Mouse (Mus musculus): Measurements from ENCODE around the gene Slc9a8. TPM values are rescaled to one million over a fixed set of nuclear protein-coding genes. Genes with fewer than 3 reads are reported as not detected.

The Slc9a8 gene
- total and polyA plus RNA-seq, 3 experiments: 21.7 to 26.1 (median 23.6) TPM

DNA sequence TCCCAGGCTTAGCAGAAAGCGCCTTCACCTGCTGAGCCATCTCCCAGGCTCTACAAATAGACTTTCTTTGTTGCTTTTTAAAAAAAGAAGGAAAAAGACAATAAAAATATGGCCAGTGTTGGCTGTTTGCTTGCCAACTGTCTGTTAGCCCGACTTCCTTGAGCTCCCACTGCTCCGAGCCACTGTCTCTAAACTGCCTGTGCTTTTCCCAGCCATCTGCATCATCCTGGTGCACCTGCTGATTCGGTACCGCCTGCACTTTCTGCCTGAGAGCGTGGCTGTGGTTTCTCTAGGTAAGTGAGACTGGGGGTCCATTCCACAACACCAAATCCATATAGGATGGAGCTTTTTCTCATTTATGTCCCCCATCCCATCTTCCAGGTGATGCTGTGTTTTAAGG is 13.1 kb downstream of the Slc9a8 start:
- Histone ChIP-seq H3K27ac (no peak overlapping the region), H3K4me3 (no peak overlapping the region), H3K36me3 (ENCODE audit: control insufficient read depth, insufficient read depth, low read length) (no peaks in the 10 kb centered on the region), H3K4me1 (ENCODE audit: control insufficient read depth, insufficient read depth, low read length) (no peaks in the 10 kb centered on the region), H3K27me3 (ENCODE audit: control insufficient read depth, insufficient read depth, low read length) (no peaks in the 10 kb centered on the region), H3K79me2 (replicated peaks; ENCODE audit: control insufficient read depth, insufficient read depth, low read length) (no peaks in the 10 kb centered on the region), H3K9ac (ENCODE audit: low read depth, low read length) (no peak overlapping the region)
- intact Hi-C loops (cut with DNase I): no loop called here
- TF ChIP-seq POLR2A (IDR thresholded peaks at IDR 0.05; ENCODE audit: insufficient read depth, low read depth, low read length): no peak
- no peak for TF ChIP-seq EP300 (IDR thresholded peaks at IDR 0.05; ENCODE audit: insufficient read depth, low read depth, low read length)
- no peak for TF ChIP-seq CTCF (IDR thresholded peaks at IDR 0.05)
- WGBS: 94% methylated on average over 6 of the region's 6 CpGs
- no peak for DNase-seq

DNA sequence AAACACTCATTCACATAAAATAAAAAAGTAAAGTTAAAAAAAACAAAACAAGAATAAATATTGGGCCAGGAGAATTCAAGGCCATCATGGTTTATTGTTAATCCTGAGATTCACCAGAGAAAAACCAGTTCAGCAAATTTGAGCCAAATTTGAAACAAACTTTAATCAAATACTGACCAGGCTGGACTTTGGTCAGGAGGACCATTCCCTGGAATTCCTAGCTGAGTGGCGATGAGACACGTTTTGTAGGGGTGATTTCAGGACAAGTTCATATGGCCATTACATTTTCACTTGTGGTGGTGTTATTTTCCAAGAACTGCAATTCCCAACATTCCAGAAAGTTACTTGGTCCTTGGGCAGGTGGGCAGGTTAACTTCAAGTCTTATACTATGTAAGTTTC is 14.1 kb downstream of the Slc9a8 start:
- intact Hi-C loops (cut with DNase I): no loop called here
- H3K4me3 ChIP-seq: no peak overlapping the region
- H3K4me1 ChIP-seq (ENCODE audit: control insufficient read depth, insufficient read depth, low read length): no peaks in the 10 kb centered on the region
- H3K27ac ChIP-seq: no peak overlapping the region
- H3K9ac ChIP-seq (ENCODE audit: low read depth, low read length): no peak overlapping the region
- no peak for DNase-seq
- H3K27me3 ChIP-seq (ENCODE audit: control insufficient read depth, insufficient read depth, low read length): no peaks in the 10 kb centered on the region
- WGBS: 91% methylated on average over 2 of the region's 2 CpGs
- H3K79me2 ChIP-seq (replicated peaks; ENCODE audit: control insufficient read depth, insufficient read depth, low read length): no peaks in the 10 kb centered on the region
- TF ChIP-seq EP300 (IDR thresholded peaks at IDR 0.05; ENCODE audit: insufficient read depth, low read depth, low read length) (no peak), POLR2A (IDR thresholded peaks at IDR 0.05; ENCODE audit: insufficient read depth, low read depth, low read length) (no peak), CTCF (IDR thresholded peaks at IDR 0.05) (no peak)
- no peaks in the 10 kb centered on the region for H3K36me3 ChIP-seq (ENCODE audit: control insufficient read depth, insufficient read depth, low read length)

DNA sequence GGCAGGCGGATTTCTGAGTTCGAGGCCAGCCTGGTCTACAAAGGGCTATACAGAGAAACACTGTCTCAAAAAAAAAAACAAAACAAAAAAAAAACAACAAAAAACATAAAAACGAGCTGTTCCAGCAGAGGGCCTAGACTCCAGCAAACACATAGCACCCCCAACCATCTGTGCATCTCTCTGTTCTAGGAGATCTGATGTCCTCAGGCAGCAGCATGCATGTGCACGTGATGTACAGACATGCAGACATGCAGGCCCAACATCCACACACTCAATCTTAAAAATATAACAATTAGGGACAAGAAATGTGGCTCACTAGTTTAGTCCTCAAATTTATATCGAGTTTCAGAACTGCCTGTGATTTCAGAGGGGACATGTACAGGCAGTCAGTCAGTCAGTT is 14.9 kb downstream of the Slc9a8 start:
- no peak for TF ChIP-seq POLR2A (IDR thresholded peaks at IDR 0.05; ENCODE audit: insufficient read depth, low read depth, low read length)
- no peak for TF ChIP-seq EP300 (IDR thresholded peaks at IDR 0.05; ENCODE audit: insufficient read depth, low read depth, low read length)
- TF ChIP-seq CTCF (IDR thresholded peaks at IDR 0.05): no peak
- H3K27me3 ChIP-seq (ENCODE audit: control insufficient read depth, insufficient read depth, low read length): no peaks in the 10 kb centered on the region
- DNase-seq: no peak
- no peak overlapping the region for H3K27ac ChIP-seq
- no peaks in the 10 kb centered on the region for H3K79me2 ChIP-seq (replicated peaks; ENCODE audit: control insufficient read depth, insufficient read depth, low read length)
- no peak overlapping the region for H3K4me3 ChIP-seq
- WGBS: 90% methylated on average over 5 of the region's 5 CpGs
- H3K4me1 ChIP-seq (ENCODE audit: control insufficient read depth, insufficient read depth, low read length): no peaks in the 10 kb centered on the region
- no peak overlapping the region for H3K9ac ChIP-seq (ENCODE audit: low read depth, low read length)
- H3K36me3 ChIP-seq (ENCODE audit: control insufficient read depth, insufficient read depth, low read length): no peaks in the 10 kb centered on the region
- intact Hi-C loops (cut with DNase I): no loop called here

DNA sequence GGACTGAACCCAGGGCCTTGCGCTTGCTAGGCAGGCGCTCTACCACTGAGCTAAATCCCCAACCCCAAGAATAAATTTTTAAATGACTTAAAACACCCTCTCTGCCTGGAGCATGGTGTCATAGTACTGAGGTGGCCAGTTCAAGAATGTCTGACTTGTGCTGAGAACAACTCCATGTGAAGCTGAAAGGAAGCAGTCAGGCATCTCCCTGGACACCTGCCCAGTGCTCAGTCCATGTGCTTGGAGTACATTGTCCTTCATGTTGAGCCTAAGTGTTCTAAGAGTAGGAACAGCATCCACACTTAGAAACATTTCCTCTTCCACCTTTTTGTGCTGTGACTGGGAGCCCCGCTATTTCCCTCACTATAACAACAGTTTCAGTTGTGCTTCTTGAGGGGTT is 17.9 kb downstream of the Slc9a8 start:
- Histone ChIP-seq H3K79me2 (replicated peaks; ENCODE audit: control insufficient read depth, insufficient read depth, low read length) (no peaks in the 10 kb centered on the region), H3K27me3 (ENCODE audit: control insufficient read depth, insufficient read depth, low read length) (no peaks in the 10 kb centered on the region), H3K36me3 (ENCODE audit: control insufficient read depth, insufficient read depth, low read length) (no peaks in the 10 kb centered on the region), H3K4me1 (ENCODE audit: control insufficient read depth, insufficient read depth, low read length) (no peaks in the 10 kb centered on the region), H3K27ac (no peak overlapping the region), H3K9ac (ENCODE audit: low read depth, low read length) (no peak overlapping the region), H3K4me3 (no peak overlapping the region)
- WGBS: 85% methylated on average over 3 of the region's 3 CpGs
- TF ChIP-seq POLR2A (IDR thresholded peaks at IDR 0.05; ENCODE audit: insufficient read depth, low read depth, low read length): no peak
- no peak for TF ChIP-seq CTCF (IDR thresholded peaks at IDR 0.05)
- no peak for TF ChIP-seq EP300 (IDR thresholded peaks at IDR 0.05; ENCODE audit: insufficient read depth, low read depth, low read length)
- intact Hi-C loops (cut with DNase I): no loop called here
- peak in 1 of 2 experiments; percentile 36 for DNase-seq

DNA sequence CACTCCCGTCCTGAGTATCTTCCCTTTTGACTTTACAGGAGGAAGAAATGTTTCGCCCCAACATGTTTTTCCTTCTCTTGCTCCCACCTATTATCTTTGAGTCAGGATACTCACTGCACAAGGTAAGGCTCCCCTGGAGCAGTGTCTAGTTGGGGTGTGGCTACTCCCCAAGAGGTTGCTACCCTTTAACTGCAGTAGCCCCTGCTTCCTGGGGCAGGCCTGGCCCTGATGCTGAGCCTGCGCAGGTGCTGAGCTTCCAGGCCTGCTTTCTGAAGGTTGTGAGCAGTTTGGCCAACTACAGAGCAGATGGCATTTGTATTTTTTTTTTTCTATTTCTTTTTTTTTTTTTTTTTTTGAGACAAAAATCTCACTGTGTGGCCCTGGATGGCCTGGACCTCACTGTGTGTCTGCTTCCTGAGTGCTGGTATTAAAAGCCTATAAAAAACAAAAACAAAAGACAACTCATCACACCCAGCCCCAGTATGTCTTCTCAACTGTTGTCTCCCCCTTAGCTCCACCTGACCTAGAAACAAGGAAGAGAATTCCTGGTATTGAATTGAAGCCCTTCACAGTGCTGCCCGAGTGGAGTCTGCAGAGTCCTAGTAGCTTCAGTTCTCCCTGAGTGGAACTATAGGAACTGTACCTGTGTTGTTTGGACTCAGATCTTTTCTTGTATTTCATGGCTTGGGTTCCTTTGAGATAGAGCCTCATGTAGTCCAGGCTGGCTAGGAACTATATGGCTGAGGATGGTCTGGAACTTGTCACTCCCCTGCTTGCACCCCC is 22.1 kb downstream of the Slc9a8 start:
- Histone ChIP-seq H3K36me3 (ENCODE audit: control insufficient read depth, insufficient read depth, low read length) (no peaks in the 10 kb centered on the region), H3K4me1 (ENCODE audit: control insufficient read depth, insufficient read depth, low read length) (peaks cover 4% of the 10 kb centered on the region; the same call in 1 of the 2 replicates), H3K27me3 (ENCODE audit: control insufficient read depth, insufficient read depth, low read length) (no peaks in the 10 kb centered on the region), H3K4me3 (no peak overlapping the region), H3K9ac (ENCODE audit: low read depth, low read length) (no peak overlapping the region), H3K27ac (no peak overlapping the region), H3K79me2 (replicated peaks; ENCODE audit: control insufficient read depth, insufficient read depth, low read length) (no peaks in the 10 kb centered on the region)
- no peak for DNase-seq
- intact Hi-C loops (cut with DNase I): no loop called here
- TF ChIP-seq POLR2A (IDR thresholded peaks at IDR 0.05; ENCODE audit: insufficient read depth, low read depth, low read length) (no peak), EP300 (IDR thresholded peaks at IDR 0.05; ENCODE audit: insufficient read depth, low read depth, low read length) (no peak)
- WGBS: 97% methylated on average over 4 of the region's 4 CpGs

DNA sequence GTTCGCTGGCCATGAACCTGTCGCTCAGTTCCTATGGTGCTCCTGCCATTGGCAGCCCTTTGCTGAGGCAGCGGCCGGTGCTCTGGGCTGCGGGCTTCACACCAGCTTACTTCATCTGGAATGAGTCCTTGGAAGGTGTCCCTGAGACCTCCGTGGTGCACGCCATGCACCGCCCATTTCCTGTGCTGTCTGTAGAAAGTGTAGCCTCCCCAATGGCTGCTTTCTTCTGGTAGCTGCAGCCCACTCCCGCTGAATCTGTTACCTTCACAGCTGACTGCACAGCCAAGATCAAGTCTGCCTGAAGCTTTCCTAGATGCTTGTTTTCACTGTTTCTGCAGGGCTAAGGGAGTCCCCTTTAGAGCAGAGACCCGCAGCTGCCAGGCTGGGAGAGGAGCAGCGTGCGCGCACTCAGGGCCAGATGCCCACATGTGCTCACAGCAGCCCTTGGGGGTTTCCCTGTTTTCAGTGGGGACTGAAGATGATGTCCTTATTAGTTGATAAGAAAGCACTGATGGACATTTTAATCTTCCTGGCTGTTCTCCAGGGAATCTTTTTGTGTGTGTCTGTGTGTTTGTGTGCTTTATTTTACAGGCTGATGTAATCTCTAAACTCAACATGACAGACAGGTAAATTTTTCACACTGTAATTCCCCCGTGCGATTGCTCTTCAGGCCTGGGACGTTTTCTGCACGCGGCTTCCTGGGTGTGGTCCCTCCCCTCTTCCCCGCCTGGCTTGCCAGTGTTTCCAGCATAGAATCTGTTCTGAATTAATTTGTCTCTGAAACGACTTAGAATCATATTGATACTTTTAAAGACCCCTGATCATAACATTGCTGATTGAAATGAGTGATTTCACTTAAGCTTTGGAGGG is 24.6 kb downstream of the Slc9a8 start:
- H3K4me1 ChIP-seq (ENCODE audit: control insufficient read depth, insufficient read depth, low read length): peaks cover 4% of the 10 kb centered on the region; the same call in 1 of the 2 replicates
- H3K4me3 ChIP-seq: no peak overlapping the region
- no peaks in the 10 kb centered on the region for H3K27me3 ChIP-seq (ENCODE audit: control insufficient read depth, insufficient read depth, low read length)
- TF ChIP-seq CTCF (IDR thresholded peaks at IDR 0.05): no peak
- no peak for TF ChIP-seq POLR2A (IDR thresholded peaks at IDR 0.05; ENCODE audit: insufficient read depth, low read depth, low read length)
- H3K27ac ChIP-seq: no peak overlapping the region
- H3K79me2 ChIP-seq (replicated peaks; ENCODE audit: control insufficient read depth, insufficient read depth, low read length): no peaks in the 10 kb centered on the region
- WGBS: 44% methylated on average over 20 of the region's 20 CpGs
- no peak for DNase-seq
- intact Hi-C loops (cut with DNase I): no loop called here
- H3K36me3 ChIP-seq (ENCODE audit: control insufficient read depth, insufficient read depth, low read length): no peaks in the 10 kb centered on the region
- H3K9ac ChIP-seq (ENCODE audit: low read depth, low read length): no peak overlapping the region

All from heart, adult 2 months (tissue).